Mouse (Mus musculus) frontal cortex, postnatal 14 days (tissue): ENCODE measurements around the gene Smndc1.

Experiments
- DNase-seq, 2 experiments: peaks; one replicate each; pipeline ENCODE4 v3.0.0; 2022; ENCODE audit warnings: low spot score in 2 of 2

The Smndc1 gene

GRCm38 (mm10) chr19:53390495-53391007 lies at the start of gene Smndc1:
Gene Smndc1 (minus strand): TSS chr19:53390578.
- DNase-seq = peak; percentile 98 to 99

GRCm38 (mm10) chr19:53439340-53439739 lies 49.0 kb upstream of the Smndc1 start:
- DNase-seq = no peak

GRCm38 (mm10) chr19:53437991-53438390 lies 47.6 kb upstream of the Smndc1 start:
- no peak for DNase-seq

GRCm38 (mm10) chr19:53437311-53437958 lies 47.1 kb upstream of the Smndc1 start:
- no peak for DNase-seq

- no peak for DNase-seq
Observed at GRCm38 (mm10) chr19:53433949-53434689, 43.7 kb upstream of the Smndc1 start.

- DNase-seq = no peak
Observed at GRCm38 (mm10) chr19:53431003-53431402, 40.6 kb upstream of the Smndc1 start.

- peak; percentile 55 to 64 for DNase-seq
Observed at GRCm38 (mm10) chr19:53430356-53430755, 40.0 kb upstream of the Smndc1 start.

- peak in 1 of 2 experiments; percentile 40 for DNase-seq
Observed at GRCm38 (mm10) chr19:53427817-53428216, 37.4 kb upstream of the Smndc1 start.

GRCm38 (mm10) chr19:53427346-53427745 lies 37.0 kb upstream of the Smndc1 start:
- DNase-seq = no peak

GRCm38 (mm10) chr19:53425824-53426223 lies 35.4 kb upstream of the Smndc1 start:
- no peak for DNase-seq

- no peak for DNase-seq
Observed at GRCm38 (mm10) chr19:53424629-53425028, 34.3 kb upstream of the Smndc1 start.

GRCm38 (mm10) chr19:53423816-53424465 lies 33.6 kb upstream of the Smndc1 start:
- no peak for DNase-seq

GRCm38 (mm10) chr19:53423341-53423753 lies 33.0 kb upstream of the Smndc1 start:
- no peak for DNase-seq

GRCm38 (mm10) chr19:53422358-53423308 lies 32.3 kb upstream of the Smndc1 start:
- no peak for DNase-seq

- no peak for DNase-seq
Observed at GRCm38 (mm10) chr19:53421583-53422188, 31.3 kb upstream of the Smndc1 start.

- peak; percentile 38 to 64 for DNase-seq
Observed at GRCm38 (mm10) chr19:53420924-53421582, 30.7 kb upstream of the Smndc1 start.

GRCm38 (mm10) chr19:53419834-53420233 lies 29.5 kb upstream of the Smndc1 start:
- no peak for DNase-seq

GRCm38 (mm10) chr19:53415198-53415597 lies 24.8 kb upstream of the Smndc1 start:
- no peak for DNase-seq

- DNase-seq = no peak
Observed at GRCm38 (mm10) chr19:53414650-53415049, 24.3 kb upstream of the Smndc1 start.

GRCm38 (mm10) chr19:53413617-53414380 lies 23.4 kb upstream of the Smndc1 start:
- DNase-seq = no peak
